ENCODE assay signal across 28 mouse cellular contexts in the genomic region with DNA sequence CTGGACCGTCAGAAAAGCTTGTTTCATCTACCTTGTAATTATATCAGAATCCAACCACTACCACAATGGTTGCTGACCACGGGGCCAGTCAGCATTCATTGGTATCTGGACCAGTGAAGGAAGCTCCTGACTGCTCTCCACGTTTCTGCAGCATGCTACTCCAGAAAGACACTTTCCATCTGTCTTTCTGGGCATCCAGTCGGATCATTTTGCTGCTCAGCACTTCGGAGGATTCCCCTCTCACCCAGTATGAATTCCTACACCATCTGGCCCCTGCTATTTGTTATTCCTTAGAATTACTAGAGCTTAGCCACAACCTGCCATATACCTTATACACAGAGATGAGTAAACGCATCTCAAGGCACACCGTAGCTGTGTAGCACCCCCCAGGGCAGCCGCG.
DNase-seq lines count a peak whose midpoint lies in the region; ATAC-seq lines count a peak whose summit lies in the region.
"Had no signal": no experiment of that assay in that cellular context is flagged by ENCODE, and none has a peak within 500 bp of the region (broad histone marks: within the 10 kb centered on the region; RNA-seq: fewer than 3 reads in every experiment).

No protein-coding gene starts in this region.

- no peak overlapping the region for H3K4me3 ChIP-seq in hindbrain, embryonic 15.5 days
- no peak overlapping the region for H3K4me3 ChIP-seq in hindbrain, embryonic 12.5 days
- H3K4me3 ChIP-seq in midbrain, embryonic 11.5 days (ENCODE audit: low read depth, low read length) = no peak overlapping the region
- no peak overlapping the region for H3K4me3 ChIP-seq in midbrain, embryonic 15.5 days
- H3K4me3 ChIP-seq: embryonic facial prominence, embryonic 13.5 days; forebrain, embryonic 10.5 days; gastrocnemius, adult 2 months; limb, embryonic 13.5 days; megakaryocyte, embryonic 14.5 days; stomach, embryonic 15.5 days had no signal

- H3K27me3 ChIP-seq in hindbrain, embryonic 15.5 days = no peaks in the 10 kb centered on the region
- H3K27me3 ChIP-seq in hindbrain, embryonic 12.5 days = no peaks in the 10 kb centered on the region; the same call in 1 of the 2 replicates
- H3K27me3 ChIP-seq in midbrain, embryonic 11.5 days (ENCODE audit: control insufficient read depth, insufficient read depth, low read length) = no peaks in the 10 kb centered on the region
- H3K27me3 ChIP-seq in midbrain, embryonic 15.5 days (replicated peaks) = no peaks in the 10 kb centered on the region
- H3K27me3 ChIP-seq: megakaryocyte, embryonic 14.5 days; stomach, embryonic 15.5 days had no signal

- no peak overlapping the region for H3K4me2 ChIP-seq in hindbrain, embryonic 15.5 days
- no peak overlapping the region for H3K4me2 ChIP-seq in hindbrain, embryonic 12.5 days (replicated peaks)
- H3K4me2 ChIP-seq in midbrain, embryonic 11.5 days = no peak overlapping the region
- H3K4me2 ChIP-seq in midbrain, embryonic 15.5 days = no peak overlapping the region
- H3K4me2 ChIP-seq: embryonic facial prominence, embryonic 13.5 days; heart, embryonic 11.5 days; limb, embryonic 13.5 days; liver, embryonic 11.5 days; stomach, embryonic 15.5 days had no signal

- WGBS in hindbrain, embryonic 15.5 days = 76% methylated on average over 9 of the region's 9 CpGs
- WGBS in hindbrain, embryonic 12.5 days = 82% methylated on average over 9 of the region's 9 CpGs
- WGBS in midbrain, embryonic 11.5 days = 86% methylated on average over 9 of the region's 9 CpGs
- 82% methylated on average over 9 of the region's 9 CpGs for WGBS in midbrain, embryonic 15.5 days

- H3K9ac ChIP-seq in hindbrain, embryonic 15.5 days = no peak overlapping the region
- no peak overlapping the region for H3K9ac ChIP-seq in hindbrain, embryonic 12.5 days
- no peak overlapping the region for H3K9ac ChIP-seq in midbrain, embryonic 11.5 days (ENCODE audit: low read length)
- H3K9ac ChIP-seq in midbrain, embryonic 15.5 days = no peak overlapping the region
- H3K9ac ChIP-seq: embryonic facial prominence, embryonic 13.5 days; limb, embryonic 13.5 days; stomach, embryonic 15.5 days had no signal

- no peaks in the 10 kb centered on the region for H3K4me1 ChIP-seq in hindbrain, embryonic 15.5 days (replicated peaks)
- H3K4me1 ChIP-seq in hindbrain, embryonic 12.5 days = no peaks in the 10 kb centered on the region
- no peaks in the 10 kb centered on the region for H3K4me1 ChIP-seq in midbrain, embryonic 11.5 days (ENCODE audit: control insufficient read depth, insufficient read depth, low read length)
- no peaks in the 10 kb centered on the region for H3K4me1 ChIP-seq in midbrain, embryonic 15.5 days
- H3K4me1 ChIP-seq: embryonic facial prominence, embryonic 13.5 days; limb, embryonic 13.5 days; megakaryocyte, embryonic 14.5 days; stomach, embryonic 15.5 days had no signal

- H3K9me3 ChIP-seq in hindbrain, embryonic 15.5 days = no peaks in the 10 kb centered on the region
- H3K9me3 ChIP-seq in hindbrain, embryonic 12.5 days (replicated peaks) = no peaks in the 10 kb centered on the region
- H3K9me3 ChIP-seq in midbrain, embryonic 11.5 days (ENCODE audit: control insufficient read depth, low read length) = no peaks in the 10 kb centered on the region
- no peaks in the 10 kb centered on the region for H3K9me3 ChIP-seq in midbrain, embryonic 15.5 days
- H3K9me3 ChIP-seq: embryonic facial prominence, embryonic 13.5 days; forebrain, embryonic 10.5 days; limb, embryonic 13.5 days; megakaryocyte, embryonic 14.5 days; stomach, embryonic 15.5 days had no signal

- H3K27ac ChIP-seq in hindbrain, embryonic 15.5 days (replicated peaks) = no peak overlapping the region
- no peak overlapping the region for H3K27ac ChIP-seq in hindbrain, embryonic 12.5 days
- no peak overlapping the region for H3K27ac ChIP-seq in midbrain, embryonic 11.5 days (ENCODE audit: low read depth, low read length)
- no peak overlapping the region for H3K27ac ChIP-seq in midbrain, embryonic 15.5 days
- H3K27ac ChIP-seq: embryonic facial prominence, embryonic 13.5 days; forebrain, embryonic 10.5 days; gastrocnemius, adult 2 months; kidney, postnatal 0 days; limb, embryonic 13.5 days; stomach, embryonic 15.5 days had no signal

- no peaks in the 10 kb centered on the region for H3K36me3 ChIP-seq in hindbrain, embryonic 15.5 days
- H3K36me3 ChIP-seq in hindbrain, embryonic 12.5 days = no peaks in the 10 kb centered on the region
- H3K36me3 ChIP-seq in midbrain, embryonic 11.5 days (ENCODE audit: control insufficient read depth, insufficient read depth, low read length) = no peaks in the 10 kb centered on the region
- H3K36me3 ChIP-seq in midbrain, embryonic 15.5 days (replicated peaks) = no peaks in the 10 kb centered on the region
- H3K36me3 ChIP-seq: embryonic facial prominence, embryonic 13.5 days; forebrain, embryonic 10.5 days; limb, embryonic 13.5 days; stomach, embryonic 15.5 days had no signal

- DNase-seq in cerebellum, adult 9-10 months = peak; percentile 12
- DNase-seq in cerebellum, postnatal 4 days (ENCODE audit: low spot score in 2 of 2) = no peak
- DNase-seq in midbrain, embryonic 11.5 days (ENCODE audit: low spot score, missing footprints) = peak; percentile 37
- DNase-seq in cerebellum, postnatal 25 days = peak; percentile 23 to 29
- no peak for DNase-seq in thymus, postnatal 25 days
- DNase-seq: adrenal gland, postnatal 10 days; gastrocnemius, adult 2 months; gastrocnemius, postnatal 36 days; heart, adult 18-20 months; heart, postnatal 36 days; kidney, adult 8-10 months; layer of hippocampus, adult 9-11 months; lung, postnatal 36 days; midbrain, embryonic 14.5 days; right cerebral cortex, postnatal 25 days had no signal

- peak; percentile 23; the same call in 1 of the 2 replicates for ATAC-seq in hindbrain, embryonic 15.5 days (ENCODE audit: low FRiP score, low read depth)
- no peak for ATAC-seq in hindbrain, embryonic 12.5 days (ENCODE audit: low FRiP score)
- no peak for ATAC-seq in midbrain, embryonic 11.5 days (ENCODE audit: low FRiP score)
- no peak for ATAC-seq in midbrain, embryonic 15.5 days (replicated peaks)
- ATAC-seq: intestine, embryonic 16.5 days; Patski had no signal

Comparison
In these comparisons a context has a peak if more than half of its experiments do, and no peak if none do; other contexts are left out.
1. DNase-seq: peak in cerebellum, adult 9-10 months (single experiment), midbrain, embryonic 11.5 days (single experiment) and cerebellum, postnatal 25 days (2 of 2); none in cerebellum, postnatal 4 days (0 of 2) and thymus, postnatal 25 days (single experiment).